Mouse (Mus musculus): Measurements from ENCODE around the gene Magea1.
"Not testable (repeated sequence)": the region's sequence is repeated elsewhere in the genome, so short reads cannot be mapped to it uniquely, and the experiment has no call there.

The Magea1 gene

GRCm38 (mm10) chrX:155089693-155090092 lies at the start of gene Magea1:
Gene Magea1 (minus strand): TSS chrX:155089793.
- DNase-seq, result not testable (repeated sequence)

GRCm38 (mm10) chrX:155128312-155128711 lies 38.7 kb upstream of the Magea1 start, which contains the start of gene Cldn34b2:
Gene Cldn34b2 (minus strand): TSS chrX:155128412.
- not testable (repeated sequence) for DNase-seq

GRCm38 (mm10) chrX:155098024-155098423 lies 8.4 kb upstream of the Magea1 start:
- DNase-seq, result peak; percentile 2

GRCm38 (mm10) chrX:155093566-155093965 lies 4.0 kb upstream of the Magea1 start, which contains the start of gene Magea2:
Gene Magea2 (minus strand): TSS chrX:155093666.
- not testable (repeated sequence) for DNase-seq

GRCm38 (mm10) chrX:155063045-155063444 lies 26.5 kb downstream of the Magea1 start, which contains the start of gene Magea5:
Gene Magea5 (minus strand): TSS chrX:155063145.
- DNase-seq, result not testable (repeated sequence)
